Mouse (Mus musculus) embryonic facial prominence, embryonic 11.5 days (tissue): ENCODE measurements around the gene Fstl4. TPM values are rescaled to one million over a fixed set of nuclear protein-coding genes. Genes with fewer than 3 reads are reported as not detected.

Source experiments
- ATAC-seq: fragments of 200-750 bp; cut with Nextera tagmentation; replicated peaks from 2 replicates; pipeline ENCODE4 v1.8.0; 2017; ENCODE audit warnings: low read depth; ENCODE audit not compliant: insufficient number of reproducible peaks, low FRiP score, low TSS enrichment
- DNase-seq: peaks from one replicate; pipeline ENCODE4 v3.0.0-alpha.2; 2015; ENCODE audit warnings: low spot score
- H3K27ac ChIP-seq: fragments of 300-500 bp; sonication (generic); replicated peaks from 2 replicates; pipeline ENCODE4 v1.5.1; 2014; ENCODE audit warnings: mild to moderate bottlenecking, low read depth, low read length, control low read depth
- H3K27me3 ChIP-seq: fragments of 300-500 bp; sonication (generic); 2 replicates; pipeline ENCODE4 v1.6.1; 2014; ENCODE audit warnings: mild to moderate bottlenecking, low read length, moderate library complexity, mixed read lengths; ENCODE audit not compliant: control insufficient read depth, insufficient read depth
- H3K36me3 ChIP-seq: fragments of 300-500 bp; sonication (generic); replicated peaks from 2 replicates; pipeline ENCODE4 v1.6.1; 2014; ENCODE audit warnings: low read depth, mild to moderate bottlenecking, low read length, moderate library complexity, mixed read lengths; ENCODE audit not compliant: control insufficient read depth, insufficient read depth
- H3K4me1 ChIP-seq: fragments of 300-500 bp; sonication (generic); 2 replicates; pipeline ENCODE4 v1.6.1; 2014; ENCODE audit warnings: low read length, mixed read lengths; ENCODE audit not compliant: control insufficient read depth, insufficient read depth
- H3K4me2 ChIP-seq: fragments of 300-500 bp; sonication (generic); 2 replicates; pipeline ENCODE4 v1.6.1; 2014; ENCODE audit warnings: low read depth, mild to moderate bottlenecking, control low read depth, low read length, moderate library complexity
- H3K4me3 ChIP-seq: fragments of 300-500 bp; sonication (generic); 2 replicates; pipeline ENCODE4 v1.5.1; 2014; ENCODE audit warnings: low read depth, low read length, control low read depth
- H3K9ac ChIP-seq: fragments of 300-500 bp; sonication (generic); replicated peaks from 2 replicates; pipeline ENCODE4 v1.6.1; 2014; ENCODE audit warnings: mild to moderate bottlenecking, control low read depth, low read length
- H3K9me3 ChIP-seq: fragments of 300-500 bp; sonication (generic); replicated peaks from 2 replicates; pipeline ENCODE4 v1.6.1; 2016; ENCODE audit warnings: mild to moderate bottlenecking, low read length, inconsistent platforms, mixed read lengths; ENCODE audit not compliant: control insufficient read depth
- WGBS: fragments of 180-500 bp; shearing (Covaris S2); extraction: QIAGEN DNeasy Blood & Tissue Kit; methylation state at CpG from one replicate; pipeline ENCODE4 v1.1.7; 2014; 5-methylcytosine and 5-hydroxymethylcytosine counted together
- polyA plus RNA-seq: library from polyadenylated mRNA; unstranded; fragments of >200 nt; fragmentation: Nextera tagmentation; extraction: Ambion mirVana; gene quantifications from 2 replicates; pipeline ENCODE4 v1.2.1, GENCODE M21; 2014

Fstl4 gene
- polyA plus RNA-seq, 1 experiment from 2014 or later = 1.0 TPM

- DNase-seq (no peak), ATAC-seq (no peak)
- Histone ChIP-seq H3K9ac (no peak overlapping the region), H3K4me3 (no peak overlapping the region), H3K36me3 (no peaks in the 10 kb centered on the region), H3K4me1 (no peaks in the 10 kb centered on the region), H3K9me3 (no peaks in the 10 kb centered on the region), H3K27me3 (no peaks in the 10 kb centered on the region), H3K4me2 (no peak overlapping the region), H3K27ac (no peak overlapping the region)
- WGBS = 74% methylated on average over 3 of the region's 3 CpGs
These were observed 375.2 kb downstream of the Fstl4 start for GRCm38 (mm10) chr11:53139666-53140065.

- Histone ChIP-seq H3K27ac (no peak overlapping the region), H3K36me3 (no peaks in the 10 kb centered on the region), H3K4me3 (no peak overlapping the region), H3K9ac (no peak overlapping the region), H3K4me1 (no peaks in the 10 kb centered on the region), H3K4me2 (no peak overlapping the region), H3K27me3 (no peaks in the 10 kb centered on the region), H3K9me3 (no peaks in the 10 kb centered on the region)
- DNase-seq (no peak), ATAC-seq (no peak)
- 87% methylated on average over 8 of the region's 8 CpGs for WGBS
These were observed 375.8 kb downstream of the Fstl4 start for GRCm38 (mm10) chr11:53140196-53140595.

- no peak for DNase-seq
- H3K27me3 ChIP-seq = no peaks in the 10 kb centered on the region
- H3K4me3 ChIP-seq = no peak overlapping the region
- no peak overlapping the region for H3K27ac ChIP-seq
- no peak for ATAC-seq
- no peaks in the 10 kb centered on the region for H3K4me1 ChIP-seq
- H3K4me2 ChIP-seq = no peak overlapping the region
- H3K9me3 ChIP-seq = no peaks in the 10 kb centered on the region
- 81% methylated on average over 10 of the region's 10 CpGs for WGBS
- H3K36me3 ChIP-seq = no peaks in the 10 kb centered on the region
- no peak overlapping the region for H3K9ac ChIP-seq
These were observed 376.4 kb downstream of the Fstl4 start for GRCm38 (mm10) chr11:53140722-53141400.

- H3K4me2 ChIP-seq = no peak overlapping the region
- no peak overlapping the region for H3K9ac ChIP-seq
- 70% methylated on average over 4 of the region's 5 CpGs for WGBS
- H3K4me3 ChIP-seq = no peak overlapping the region
- no peaks in the 10 kb centered on the region for H3K4me1 ChIP-seq
- H3K36me3 ChIP-seq = no peaks in the 10 kb centered on the region
- no peaks in the 10 kb centered on the region for H3K9me3 ChIP-seq
- H3K27ac ChIP-seq = no peak overlapping the region
- no peak for DNase-seq
- H3K27me3 ChIP-seq = no peaks in the 10 kb centered on the region
- no peak for ATAC-seq
These were observed 379.1 kb downstream of the Fstl4 start for GRCm38 (mm10) chr11:53143522-53143921.

- H3K4me3 ChIP-seq = no peak overlapping the region
- H3K36me3 ChIP-seq = no peaks in the 10 kb centered on the region
- WGBS = 71% methylated on average over 5 of the region's 5 CpGs
- no peak for ATAC-seq
- H3K4me1 ChIP-seq = no peaks in the 10 kb centered on the region
- H3K27ac ChIP-seq = no peak overlapping the region
- no peak overlapping the region for H3K4me2 ChIP-seq
- no peak for DNase-seq
- no peak overlapping the region for H3K9ac ChIP-seq
- H3K9me3 ChIP-seq = no peaks in the 10 kb centered on the region
- H3K27me3 ChIP-seq = no peaks in the 10 kb centered on the region
These were observed 380.1 kb downstream of the Fstl4 start for GRCm38 (mm10) chr11:53144506-53144905.

- no peak for ATAC-seq
- no peak overlapping the region for H3K4me3 ChIP-seq
- 37% methylated on average over 4 of the region's 4 CpGs for WGBS
- H3K4me2 ChIP-seq = no peak overlapping the region
- H3K9me3 ChIP-seq = no peaks in the 10 kb centered on the region
- H3K9ac ChIP-seq = no peak overlapping the region
- H3K36me3 ChIP-seq = no peaks in the 10 kb centered on the region
- H3K4me1 ChIP-seq = no peaks in the 10 kb centered on the region
- no peak overlapping the region for H3K27ac ChIP-seq
- no peaks in the 10 kb centered on the region for H3K27me3 ChIP-seq
- peak; percentile 43 for DNase-seq
These were observed 381.9 kb downstream of the Fstl4 start for GRCm38 (mm10) chr11:53146290-53146689.

GRCm38 (mm10) chr11:53156463-53156862, 392.0 kb downstream of the Fstl4 start:
- Histone ChIP-seq H3K4me3 (no peak overlapping the region), H3K27ac (no peak overlapping the region), H3K27me3 (no peaks in the 10 kb centered on the region), H3K9ac (no peak overlapping the region), H3K4me1 (no peaks in the 10 kb centered on the region), H3K4me2 (no peak overlapping the region), H3K9me3 (no peaks in the 10 kb centered on the region), H3K36me3 (no peaks in the 10 kb centered on the region)
- ATAC-seq = no peak
- DNase-seq = no peak
- 74% methylated on average over 7 of the region's 7 CpGs for WGBS

- Histone ChIP-seq H3K27ac (no peak overlapping the region), H3K9ac (no peak overlapping the region), H3K4me1 (no peaks in the 10 kb centered on the region), H3K4me2 (no peak overlapping the region), H3K4me3 (no peak overlapping the region), H3K36me3 (no peaks in the 10 kb centered on the region), H3K27me3 (no peaks in the 10 kb centered on the region), H3K9me3 (no peaks in the 10 kb centered on the region)
- no peak for ATAC-seq
- WGBS = 69% methylated on average over 6 of the region's 6 CpGs
- DNase-seq = no peak
These were observed 393.3 kb downstream of the Fstl4 start for GRCm38 (mm10) chr11:53157621-53158259.
